Mouse (Mus musculus): ENCODE measurements around the gene Zfp62.

DNA sequence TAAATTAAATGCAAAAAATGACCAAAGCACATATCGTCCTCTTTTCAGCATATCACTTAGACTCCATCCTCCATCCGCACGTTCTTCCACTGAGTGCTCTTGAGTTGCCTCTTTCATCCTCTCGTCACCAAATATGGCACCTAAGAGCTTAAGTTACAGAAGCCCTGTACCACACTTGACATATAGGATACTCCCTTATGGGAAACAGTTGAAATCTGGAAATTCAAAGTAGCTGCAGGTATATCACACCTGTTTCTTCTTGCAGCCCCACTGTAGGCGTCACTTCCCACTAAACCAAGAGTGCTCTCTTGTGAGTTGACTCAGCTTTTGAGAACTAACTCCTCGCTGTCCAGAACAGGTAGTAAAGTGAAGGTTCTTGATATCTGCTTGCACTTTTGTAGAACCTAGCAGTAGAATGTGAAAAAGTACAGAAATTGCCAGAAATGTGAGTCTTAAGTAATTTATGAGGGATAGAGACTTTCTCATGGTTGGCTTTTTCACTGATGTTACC lies 2.0 kb downstream of the Zfp62 start:
- no peak for TF ChIP-seq GATA1 (IDR thresholded peaks at IDR 0.05; ENCODE audit: borderline replicate concordance, low read length)
- TF ChIP-seq FLI1 (IDR thresholded peaks at IDR 0.05; ENCODE audit: low read length), result no peak
